Mouse (Mus musculus): ENCODE results near the gene A430078G23Rik.

DNA sequence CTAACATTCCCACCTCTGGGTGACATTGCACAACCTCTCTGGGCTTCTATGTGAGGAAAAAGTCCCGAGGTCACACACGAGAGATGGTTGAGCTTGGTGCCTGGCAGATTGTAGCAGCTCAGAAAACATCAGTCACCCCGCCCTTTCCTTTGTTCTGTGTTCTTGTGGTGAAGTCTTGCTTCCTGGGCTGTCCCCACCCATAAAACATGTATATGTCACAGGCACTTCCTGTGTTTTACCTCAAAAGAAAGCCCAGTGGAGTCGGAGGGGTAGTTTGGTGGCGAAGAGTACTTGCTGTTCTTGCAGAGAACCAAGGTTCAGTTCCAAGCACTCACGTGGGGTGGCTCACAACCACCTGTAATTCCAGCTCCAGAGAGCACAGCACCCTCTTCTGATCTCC, 2.4 kb downstream of the A430078G23Rik start:
- 0 out of 2 replicates have a peak, but pooled peaks have one; percentile 14 for TF ChIP-seq CTCF (IDR thresholded peaks at IDR 0.05; ENCODE audit: insufficient read depth, low read length)
- TF ChIP-seq POLR2A (IDR thresholded peaks at IDR 0.05; ENCODE audit: borderline replicate concordance, extremely low read depth, low read depth, low read length): no peak

Measured in lung, adult 2 months (tissue).